Mouse (Mus musculus) liver, postnatal 0 days (tissue): ENCODE data around the gene Chrm4. TPM values are rescaled to one million over a fixed set of nuclear protein-coding genes. Genes with fewer than 3 reads are reported as not detected.

Source experiments
- ATAC-seq: fragments of 200-750 bp; cut with Nextera tagmentation; 2 replicates; pipeline ENCODE4 v1.8.0; 2017; ENCODE audit warnings: mild to moderate bottlenecking, moderate library complexity
- DNase-seq: peaks from one replicate; pipeline ENCODE4 v3.0.0-alpha.2; 2016
- H3K27ac ChIP-seq: fragments of 300-500 bp; sonication (generic); 2 replicates; pipeline ENCODE4 v1.5.1; 2014; ENCODE audit warnings: antibody characterized with exemption, moderate library complexity, mild to moderate bottlenecking, low read depth
- H3K27me3 ChIP-seq: fragments of 300-500 bp; sonication (generic); 2 replicates; pipeline ENCODE4 v1.6.1; 2014; ENCODE audit warnings: low read length, control low read depth, mixed read lengths; ENCODE audit not compliant: insufficient read depth
- H3K36me3 ChIP-seq: fragments of 300-500 bp; sonication (generic); replicated peaks from 2 replicates; pipeline ENCODE4 v1.6.1; 2014; ENCODE audit warnings: mild to moderate bottlenecking, control low read depth, low read length, moderate library complexity, mixed read lengths; ENCODE audit not compliant: insufficient read depth
- H3K4me1 ChIP-seq: fragments of 300-500 bp; sonication (generic); 2 replicates; pipeline ENCODE4 v1.6.1; 2014; ENCODE audit warnings: antibody characterized with exemption, mild to moderate bottlenecking, control low read depth; ENCODE audit not compliant: insufficient read depth
- H3K4me2 ChIP-seq: fragments of 300-500 bp; sonication (generic); 2 replicates; pipeline ENCODE4 v1.6.1; 2014; ENCODE audit warnings: low read depth, mild to moderate bottlenecking, low read length, moderate library complexity, mixed read lengths
- H3K4me3 ChIP-seq: fragments of 300-500 bp; sonication (generic); 2 replicates; pipeline ENCODE4 v1.5.1; 2014; ENCODE audit warnings: low read depth, low read length
- H3K9ac ChIP-seq: fragments of 300-500 bp; sonication (generic); replicated peaks from 2 replicates; pipeline ENCODE4 v1.6.1; 2014; ENCODE audit warnings: mild to moderate bottlenecking, moderate library complexity
- H3K9me3 ChIP-seq: fragments of 300-500 bp; sonication (generic); 2 replicates; pipeline ENCODE4 v1.6.1; 2016; ENCODE audit warnings: mild to moderate bottlenecking, control low read depth, low read length, mixed read lengths
- CTCF ChIP-seq: sonication (generic); IDR thresholded peaks from 2 replicates; pipeline ENCODE4 v1.5.1; 2016; ENCODE audit warnings: antibody characterized with exemption, low read depth
- EP300 ChIP-seq: IDR thresholded peaks from 2 replicates; pipeline ENCODE4 v1.6.1; 2016; ENCODE audit warnings: antibody characterized with exemption, low read depth, mild to moderate bottlenecking
- WGBS: fragments of 180-500 bp; shearing (Covaris S2); extraction: QIAGEN DNeasy Blood & Tissue Kit; methylation state at CpG from one replicate; pipeline ENCODE4 v1.1.7; 2014; ENCODE audit not compliant: insufficient replicate concordance; 5-methylcytosine and 5-hydroxymethylcytosine counted together
- polyA plus RNA-seq: library from polyadenylated mRNA; unstranded; fragments of >200 nt; fragmentation: Nextera tagmentation; extraction: Ambion mirVana; gene quantifications from 2 replicates; pipeline ENCODE4 v1.2.1, GENCODE M21; 2015

Chrm4 gene
- polyA plus RNA-seq, 1 experiment from 2014 or later: not detected

GRCm38 (mm10) chr2:91897968-91898367, 29.1 kb upstream of the Chrm4 start:
- H3K27me3 ChIP-seq: no peaks in the 10 kb centered on the region
- H3K36me3 ChIP-seq: peaks cover 23% of the 10 kb centered on the region
- no peaks in the 10 kb centered on the region for H3K4me1 ChIP-seq
- H3K27ac ChIP-seq: no peak overlapping the region
- DNase-seq: no peak
- peak; percentile 67 for ATAC-seq
- TF ChIP-seq EP300 (no peak), CTCF (no peak)
- no peak overlapping the region for H3K4me3 ChIP-seq
- no peak overlapping the region for H3K9ac ChIP-seq
- H3K9me3 ChIP-seq: no peaks in the 10 kb centered on the region
- no peak overlapping the region for H3K4me2 ChIP-seq

DNA sequence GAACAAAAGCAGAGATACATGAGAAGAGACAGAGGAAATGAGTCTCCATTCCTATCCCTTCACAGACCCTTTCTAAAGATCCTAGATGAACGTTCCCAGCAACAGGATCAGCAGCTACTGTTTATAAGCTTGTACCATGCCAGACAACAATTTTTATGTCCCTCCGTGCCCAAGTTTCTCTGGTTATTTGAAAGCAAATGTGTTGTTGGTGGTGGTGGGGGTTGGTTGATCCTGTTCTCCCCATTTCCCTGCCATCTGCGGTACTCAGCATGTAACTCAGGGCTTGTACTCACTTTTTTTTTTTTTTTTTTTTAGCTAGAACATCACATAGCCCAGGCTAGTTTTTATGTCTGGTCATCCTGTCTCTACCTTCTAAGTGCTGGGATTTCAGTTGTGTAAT, 27.9 kb upstream of the Chrm4 start:
- Histone ChIP-seq H3K36me3 (peaks cover 17% of the 10 kb centered on the region), H3K4me1 (no peaks in the 10 kb centered on the region)
- no peak for ATAC-seq

DNA sequence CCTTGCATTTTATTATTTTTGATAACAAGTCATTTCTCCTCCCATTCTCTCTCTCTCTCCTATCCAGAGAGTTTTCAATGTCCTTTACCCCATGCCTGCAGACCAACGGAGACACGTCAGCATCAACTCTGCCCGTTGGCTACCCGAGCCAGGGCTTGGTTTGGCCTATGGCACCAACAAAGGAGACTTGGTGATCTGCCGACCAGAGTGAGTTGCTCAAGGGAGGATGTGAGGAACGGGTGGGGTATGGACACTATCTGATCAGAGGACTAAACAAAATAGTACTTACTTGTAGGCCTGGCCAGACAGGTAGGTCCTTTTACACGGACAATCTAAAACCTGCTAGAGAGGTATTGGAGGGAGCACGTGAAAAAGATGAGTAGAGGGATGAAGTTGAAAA, 26.6 kb upstream of the Chrm4 start:
- no peaks in the 10 kb centered on the region for H3K27me3 ChIP-seq
- no peaks in the 10 kb centered on the region for H3K4me1 ChIP-seq
- H3K4me2 ChIP-seq: no peak overlapping the region
- 89% methylated on average over 8 of the region's 8 CpGs for WGBS
- TF ChIP-seq CTCF (no peak), EP300 (no peak)
- no peaks in the 10 kb centered on the region for H3K9me3 ChIP-seq
- ATAC-seq (no peak), DNase-seq (no peak)
- no peak overlapping the region for H3K4me3 ChIP-seq
- H3K9ac ChIP-seq: no peak overlapping the region
- peaks cover 17% of the 10 kb centered on the region for H3K36me3 ChIP-seq
- H3K27ac ChIP-seq: no peak overlapping the region

More for the DNA sequence above, 27.9 kb upstream of the Chrm4 start:
- no peak for TF ChIP-seq EP300
- no peak for TF ChIP-seq CTCF
- WGBS: 93% methylated on average over 3 of the region's 3 CpGs
- Histone ChIP-seq H3K4me2 (no peak overlapping the region), H3K9me3 (no peaks in the 10 kb centered on the region), H3K9ac (no peak overlapping the region), H3K27ac (no peak overlapping the region), H3K4me3 (no peak overlapping the region), H3K27me3 (no peaks in the 10 kb centered on the region)
- DNase-seq: no peak

- Histone ChIP-seq H3K27me3 (no peaks in the 10 kb centered on the region), H3K4me3 (no peak overlapping the region), H3K4me2 (no peak overlapping the region), H3K9ac (no peak overlapping the region), H3K9me3 (no peaks in the 10 kb centered on the region), H3K27ac (no peak overlapping the region), H3K4me1 (0 out of 2 replicates have a peak, but pooled peaks cover 2% of the 10 kb centered on the region), H3K36me3 (peaks cover 14% of the 10 kb centered on the region)
- ATAC-seq (no peak), DNase-seq (no peak)
- no peak for TF ChIP-seq EP300
- TF ChIP-seq CTCF: no peak
- 74% methylated on average over 5 of the region's 5 CpGs for WGBS
Measured at GRCm38 (mm10) chr2:91902336-91902735, 24.7 kb upstream of the Chrm4 start.

- H3K9me3 ChIP-seq: no peaks in the 10 kb centered on the region
- no peak for ATAC-seq
- H3K4me1 ChIP-seq: 0 out of 2 replicates have a peak, but pooled peaks cover 2% of the 10 kb centered on the region
- no peak overlapping the region for H3K4me2 ChIP-seq
- 86% methylated on average over 3 of the region's 3 CpGs for WGBS
- TF ChIP-seq EP300 (no peak), CTCF (no peak)
- DNase-seq: no peak
- no peak overlapping the region for H3K9ac ChIP-seq
- peaks cover 18% of the 10 kb centered on the region for H3K36me3 ChIP-seq
- H3K4me3 ChIP-seq: no peak overlapping the region
- H3K27ac ChIP-seq: no peak overlapping the region
- H3K27me3 ChIP-seq: no peaks in the 10 kb centered on the region
Measured at GRCm38 (mm10) chr2:91903171-91903925, 23.7 kb upstream of the Chrm4 start.

- Histone ChIP-seq H3K36me3 (peaks cover 21% of the 10 kb centered on the region), H3K4me3 (no peak overlapping the region), H3K9ac (no peak overlapping the region), H3K27me3 (no peaks in the 10 kb centered on the region), H3K4me2 (no peak overlapping the region), H3K4me1 (0 out of 2 replicates have a peak, but pooled peaks cover 2% of the 10 kb centered on the region), H3K27ac (no peak overlapping the region), H3K9me3 (no peaks in the 10 kb centered on the region)
- WGBS: 76% methylated on average over 5 of the region's 5 CpGs
- no peak for DNase-seq
- TF ChIP-seq EP300 (no peak), CTCF (no peak)
- no peak for ATAC-seq
Measured at GRCm38 (mm10) chr2:91904618-91905307, 22.3 kb upstream of the Chrm4 start.
